Mouse (Mus musculus) frontal cortex, postnatal 25 days (tissue): ENCODE measurements at regions not wholly inside any gene's neighbourhood (a gene's known extent, or its start where the extent isn't known, plus 50 kb on each side); places are given as distances from the start of the nearest gene placed in this dataset.

Experiments used
- DNase-seq, 2 experiments: peaks; one replicate each; pipeline ENCODE4 v3.0.0; 2022; ENCODE audit warnings: low spot score in 2 of 2

DNA sequence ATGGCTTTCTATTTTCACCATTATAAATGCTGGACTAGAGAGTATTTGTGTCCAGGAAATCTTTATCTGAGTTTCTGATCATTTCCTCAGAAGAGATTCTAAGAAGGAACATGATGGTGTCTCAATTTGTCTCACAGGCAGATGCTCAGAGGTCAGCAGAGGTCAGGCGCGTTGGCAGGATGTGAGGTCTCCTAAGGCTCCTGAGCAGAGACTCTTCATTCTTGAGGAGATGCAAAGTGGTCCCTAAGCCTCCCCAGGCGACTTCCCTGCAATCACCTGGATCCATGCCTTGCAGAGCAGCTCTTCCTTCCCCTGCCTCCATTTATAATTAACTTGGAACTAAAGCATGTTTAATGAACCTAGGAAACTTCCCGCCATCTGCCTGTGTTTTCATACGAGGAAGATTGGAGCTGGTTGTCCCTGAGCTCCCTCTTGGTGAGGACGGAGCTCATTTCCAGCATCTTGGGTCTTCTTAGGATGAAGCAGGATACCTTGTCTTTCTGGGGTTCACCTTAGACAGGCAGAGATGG, 71.8 kb downstream of the Arf2 start:
- DNase-seq: no peak

- DNase-seq: no peak
Observed at GRCm38 (mm10) chr11:104045216-104045615, 78.7 kb downstream of the Arf2 start.

DNA sequence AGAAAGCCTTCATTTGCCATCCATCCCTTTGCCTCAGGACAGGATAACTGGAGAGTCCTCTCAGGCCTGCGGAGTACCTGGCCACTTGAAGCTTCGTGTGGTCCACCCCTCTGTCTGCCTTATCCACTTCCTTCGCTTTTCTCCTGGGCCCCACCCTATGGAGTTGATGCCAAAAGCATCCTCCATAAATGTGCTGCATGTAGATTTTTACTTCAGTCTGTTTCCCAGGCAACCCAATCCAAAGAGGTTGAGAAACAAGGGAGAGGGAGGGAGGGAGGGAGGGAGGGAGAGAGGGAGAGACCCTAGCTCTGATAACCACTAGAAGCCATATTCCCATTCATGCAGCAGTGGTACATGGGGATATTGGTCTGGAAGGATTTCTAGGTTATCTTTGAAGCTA, 80.7 kb upstream of the Crhr1 start:
- DNase-seq: no peak

- no peak for DNase-seq
Observed at GRCm38 (mm10) chr11:104053242-104053641, 79.4 kb upstream of the Crhr1 start.

DNA sequence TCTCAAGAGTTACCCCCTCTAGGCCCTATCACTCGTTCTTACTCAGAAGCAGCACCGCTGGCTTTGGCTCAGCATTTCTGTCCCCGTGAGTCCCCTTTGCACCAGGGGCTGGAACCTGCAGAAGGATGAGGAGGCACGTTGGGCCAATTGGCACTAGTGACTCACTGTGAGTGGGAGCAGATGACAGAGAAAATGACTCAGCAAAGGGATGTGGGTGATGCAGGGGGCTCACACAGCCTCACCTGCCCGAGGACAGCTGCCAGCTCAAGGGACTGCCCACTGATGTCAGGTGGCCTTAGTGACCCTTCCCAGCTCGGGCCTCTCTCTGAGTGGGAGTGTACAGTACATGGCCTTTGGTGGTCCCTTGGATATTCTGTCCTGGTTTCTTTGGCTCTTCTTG, 76.7 kb upstream of the Crhr1 start:
- peak in 1 of 2 experiments; percentile 26 for DNase-seq

- DNase-seq: no peak
Observed at GRCm38 (mm10) chr11:104057046-104057445, 75.6 kb upstream of the Crhr1 start.

GRCm38 (mm10) chr11:104058600-104058999, 74.1 kb upstream of the Crhr1 start:
- no peak for DNase-seq

GRCm38 (mm10) chr11:104059085-104059484, 73.6 kb upstream of the Crhr1 start:
- no peak for DNase-seq

- no peak for DNase-seq
Observed at GRCm38 (mm10) chr11:104061361-104061760, 71.3 kb upstream of the Crhr1 start.

DNA sequence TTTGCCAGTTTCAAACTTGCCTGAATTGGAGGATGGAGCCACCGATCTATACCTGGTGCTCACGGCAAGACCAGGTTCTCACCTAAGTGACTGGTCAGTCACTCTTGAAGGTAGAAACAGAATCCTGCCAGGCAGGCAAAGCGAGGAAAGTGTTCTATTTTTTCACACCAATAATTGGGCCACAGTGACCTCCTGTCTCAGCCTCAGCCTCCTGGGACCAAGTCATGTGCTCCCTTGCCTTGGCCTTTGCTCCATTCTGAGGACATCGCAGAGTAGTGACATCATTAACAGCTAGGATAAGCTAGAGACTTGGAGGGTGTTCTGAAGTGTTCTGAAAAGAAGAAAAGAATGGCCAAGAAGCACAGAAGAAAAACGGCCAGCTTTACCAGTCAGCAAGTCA, 67.5 kb upstream of the Crhr1 start:
- DNase-seq: no peak

GRCm38 (mm10) chr11:104072591-104073183, 60.0 kb upstream of the Crhr1 start:
- DNase-seq: no peak

- no peak for DNase-seq
Observed at GRCm38 (mm10) chr11:104074763-104075162, 57.9 kb upstream of the Crhr1 start.

DNA sequence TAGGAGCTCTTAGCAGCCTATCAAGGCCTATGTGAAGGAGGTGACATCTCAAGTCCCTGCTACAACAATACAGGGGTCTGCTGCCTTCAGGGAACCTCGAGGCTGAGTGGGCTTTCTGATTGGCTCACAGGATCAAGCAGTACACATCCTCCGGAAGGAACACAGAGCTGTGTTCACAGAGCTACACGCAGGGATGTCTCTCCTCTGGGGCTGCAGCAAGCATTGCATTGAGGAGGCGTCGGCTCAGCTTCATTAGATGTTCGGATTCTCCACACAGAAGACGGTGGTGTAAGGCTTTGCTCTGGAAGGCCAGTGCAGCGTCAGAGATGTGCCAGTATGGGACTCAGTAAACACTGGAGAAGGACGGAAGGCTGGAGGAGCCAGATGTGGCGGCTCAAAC, 57.3 kb upstream of the Crhr1 start:
- DNase-seq: no peak

DNA sequence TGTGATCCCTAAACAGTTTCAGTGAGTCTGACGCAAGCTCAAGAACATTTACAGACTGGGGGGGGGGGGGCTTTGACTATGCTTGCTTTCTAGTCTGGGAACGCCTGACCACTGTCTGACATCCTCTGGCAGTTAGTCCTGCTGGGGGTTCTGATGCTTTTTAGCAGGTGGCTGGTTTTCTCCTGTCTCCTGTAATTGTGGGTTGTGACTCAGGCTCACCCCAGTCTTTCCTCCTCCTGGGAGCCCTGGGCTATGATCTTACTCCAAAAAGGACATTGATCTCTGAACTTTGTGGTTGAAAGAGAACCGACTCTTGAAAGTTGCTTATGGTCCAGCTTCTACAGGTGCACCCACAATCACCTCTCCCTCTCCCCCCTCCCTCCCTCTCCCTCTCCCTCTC, 50.6 kb upstream of the Crhr1 start:
- no peak for DNase-seq
